Mouse (Mus musculus): ENCODE measurements around the gene Tom1l1. TPM values are rescaled to one million over a fixed set of nuclear protein-coding genes. Genes with fewer than 3 reads are reported as not detected.

The Tom1l1 gene
- total RNA-seq, 2 experiments from 2014 or later: 19.7 to 23.4 TPM

- DNase-seq (ENCODE audit: extremely low spot score in 1 of 2, low spot score in 1 of 2): peak in 1 of 2 experiments; percentile 64
Measured at GRCm38 (mm10) chr11:90623477-90623876, 64.7 kb downstream of the Tom1l1 start.

GRCm38 (mm10) chr11:90622500-90622899, 65.7 kb downstream of the Tom1l1 start:
- DNase-seq (ENCODE audit: extremely low spot score in 1 of 2, low spot score in 1 of 2): no peak

GRCm38 (mm10) chr11:90622044-90622443, 66.1 kb downstream of the Tom1l1 start:
- DNase-seq (ENCODE audit: extremely low spot score in 1 of 2, low spot score in 1 of 2): no peak

GRCm38 (mm10) chr11:90616431-90616830, 71.7 kb downstream of the Tom1l1 start:
- DNase-seq (ENCODE audit: extremely low spot score in 1 of 2, low spot score in 1 of 2): no peak

DNA sequence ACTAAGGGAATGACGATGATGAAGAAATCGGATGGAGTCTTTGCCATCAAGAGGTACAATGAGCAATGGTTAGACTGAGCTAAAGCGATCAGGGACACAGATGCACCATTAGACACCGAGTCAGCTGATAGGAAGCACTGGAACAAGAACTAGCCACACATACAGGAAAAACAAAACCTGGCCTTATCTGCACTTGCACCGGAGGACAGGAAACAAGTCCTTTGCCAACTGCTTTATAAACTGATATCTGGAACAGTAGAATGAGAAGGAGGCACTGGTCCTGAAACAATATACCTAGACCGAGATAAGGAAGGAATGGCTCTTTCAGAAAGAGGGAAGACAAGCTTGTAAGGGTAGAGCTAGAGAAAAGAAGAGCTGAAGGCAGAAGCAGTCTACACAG, 73.4 kb downstream of the Tom1l1 start:
- DNase-seq (ENCODE audit: extremely low spot score in 1 of 2, low spot score in 1 of 2): no peak

GRCm38 (mm10) chr11:90612118-90612517, 76.0 kb downstream of the Tom1l1 start:
- no peak for DNase-seq (ENCODE audit: extremely low spot score in 1 of 2, low spot score in 1 of 2)

GRCm38 (mm10) chr11:90603066-90603465, 85.1 kb downstream of the Tom1l1 start:
- no peak for DNase-seq (ENCODE audit: extremely low spot score in 1 of 2, low spot score in 1 of 2)

DNA sequence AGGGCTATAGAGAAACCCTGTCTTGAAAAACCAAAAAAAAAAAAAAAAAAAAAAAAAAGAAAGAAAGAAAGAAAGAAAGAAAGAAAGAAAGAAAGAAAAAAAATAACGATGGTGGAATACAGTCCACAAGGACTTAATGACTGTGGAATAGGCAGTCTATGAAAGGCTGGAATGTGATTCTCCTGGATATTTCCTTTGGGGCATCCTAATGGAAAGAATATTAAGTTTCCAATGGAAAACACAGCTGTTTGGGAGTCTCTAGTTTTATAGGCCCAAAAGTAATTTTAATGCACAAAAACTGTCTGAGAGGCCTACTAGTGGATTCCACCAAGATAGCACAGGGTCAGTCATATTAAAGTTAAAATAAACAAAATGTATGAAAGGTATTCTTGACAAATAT, 92.3 kb downstream of the Tom1l1 start:
- DNase-seq (ENCODE audit: extremely low spot score in 1 of 2, low spot score in 1 of 2): no peak

Other genes with a start within 250 kb of the Tom1l1 start
- gene Stxbp4, start 50.3 kb downstream of the Tom1l1 start, total RNA-seq (2021): 10 to 100 TPM; 11.1 to 11.8 TPM
- gene Cox11, start 50.2 kb downstream of the Tom1l1 start, total RNA-seq (2021): 10 to 100 TPM; 23.9 to 29.0 TPM